Comparison of ENCODE assay signal across 22 mouse cellular contexts in genomic region chr1:151325328-151325727, GRCm38 (mm10).
"Had no signal": no experiment of that assay in that cellular context is flagged by ENCODE, and none has a peak within 500 bp of the region (broad histone marks: within the 10 kb centered on the region; RNA-seq: fewer than 3 reads in every experiment).

No protein-coding gene starts in this region.

- H3K27me3 ChIP-seq: heart, embryonic 13.5 days; heart, embryonic 15.5 days; hindbrain, embryonic 13.5 days; hindbrain, embryonic 15.5 days; limb, embryonic 12.5 days; liver, embryonic 12.5 days had no signal

- H3K4me2 ChIP-seq: heart, embryonic 11.5 days; heart, embryonic 13.5 days; heart, embryonic 15.5 days; hindbrain, embryonic 13.5 days; hindbrain, embryonic 15.5 days; limb, embryonic 12.5 days; liver, embryonic 12.5 days had no signal

- H3K27ac ChIP-seq: gastrocnemius, adult 2 months; heart, embryonic 13.5 days; heart, embryonic 15.5 days; hindbrain, embryonic 13.5 days; hindbrain, embryonic 15.5 days; hindbrain, postnatal 0 days; layer of hippocampus, adult 2 months; left cerebral cortex, adult 2 months; limb, embryonic 10.5 days; limb, embryonic 12.5 days; liver, embryonic 12.5 days had no signal

- H3K9ac ChIP-seq: heart, embryonic 13.5 days; heart, embryonic 15.5 days; hindbrain, embryonic 13.5 days; hindbrain, embryonic 15.5 days; limb, embryonic 12.5 days; liver, embryonic 12.5 days had no signal

- DNase-seq: gastrocnemius, adult 2 months; gastrocnemius, postnatal 14 days; heart, adult 18-20 months; heart, postnatal 14 days; heart, postnatal 36 days; kidney, adult 18-20 months; kidney, adult 8-10 months; kidney, postnatal 10 days; kidney, postnatal 25 days; kidney, postnatal 4 days; liver had no signal

- ATAC-seq: hindbrain, postnatal 0 days; liver, embryonic 12.5 days had no signal

- H3K9me3 ChIP-seq: heart, embryonic 13.5 days; heart, embryonic 15.5 days; hindbrain, embryonic 13.5 days; hindbrain, embryonic 15.5 days; limb, embryonic 10.5 days; limb, embryonic 12.5 days; liver, embryonic 12.5 days had no signal

- H3K4me1 ChIP-seq: heart, embryonic 13.5 days; heart, embryonic 15.5 days; hindbrain, embryonic 13.5 days; hindbrain, embryonic 15.5 days; limb, embryonic 10.5 days; limb, embryonic 12.5 days had no signal

- H3K4me3 ChIP-seq: gastrocnemius, adult 2 months; heart, embryonic 13.5 days; heart, embryonic 15.5 days; hindbrain, embryonic 13.5 days; hindbrain, embryonic 15.5 days; layer of hippocampus, adult 2 months; left cerebral cortex, adult 2 months; limb, embryonic 10.5 days; limb, embryonic 12.5 days; liver, embryonic 12.5 days had no signal

- H3K36me3 ChIP-seq: heart, embryonic 13.5 days; heart, embryonic 15.5 days; hindbrain, embryonic 13.5 days; hindbrain, embryonic 15.5 days; limb, embryonic 10.5 days; limb, embryonic 12.5 days; liver, embryonic 12.5 days had no signal
